Mouse (Mus musculus) ES-E14 (cell line): Measurements from ENCODE around the gene Rtl3.

Experiments
- CHD2 ChIP-seq: IDR thresholded peaks from 2 replicates; pipeline ENCODE4 v1.6.1; 2014; ENCODE audit warnings: mild to moderate bottlenecking, low read depth, low read length, inconsistent platforms
- HCFC1 ChIP-seq: IDR thresholded peaks from 2 replicates; pipeline ENCODE4 v1.6.1; 2012; ENCODE audit warnings: low read length, inconsistent platforms, borderline replicate concordance; ENCODE audit not compliant: insufficient read depth
- MAFK ChIP-seq: IDR thresholded peaks from 2 replicates; pipeline ENCODE4 v1.6.1; 2014; ENCODE audit warnings: mild to moderate bottlenecking, low read depth, low read length, inconsistent platforms; ENCODE audit not compliant: insufficient read depth
- ZNF384 ChIP-seq: IDR thresholded peaks from 2 replicates; pipeline ENCODE4 v1.6.1; 2012; ENCODE audit warnings: low read depth, low read length, inconsistent platforms

DNA sequence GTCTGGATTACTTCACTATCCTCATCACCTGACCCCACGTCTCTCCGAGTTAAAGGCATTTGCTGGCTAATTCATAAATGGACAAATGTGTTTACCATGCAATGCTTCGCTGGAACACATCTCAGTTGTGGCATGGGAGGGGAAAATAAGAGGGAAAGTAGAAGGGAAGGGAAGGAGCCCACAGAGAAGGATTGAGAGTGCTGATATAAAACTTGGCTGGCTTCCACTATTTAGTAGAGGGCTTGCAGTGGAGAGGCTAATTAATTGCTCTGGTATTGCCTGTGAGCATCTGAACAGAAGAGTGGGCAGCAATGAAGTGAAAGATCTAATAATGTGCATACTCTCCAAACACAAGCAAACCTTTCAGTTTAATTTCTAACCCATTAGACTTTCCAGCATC lies 31.0 kb upstream of the Rtl3 start:
- TF ChIP-seq ZNF384 = no peak
- no peak for TF ChIP-seq MAFK
- TF ChIP-seq HCFC1 = no peak
- TF ChIP-seq CHD2 = no peak
